Mouse (Mus musculus) lung, embryonic 15.5 days (tissue): ENCODE data around the gene Fpgs. TPM values are rescaled to one million over a fixed set of nuclear protein-coding genes. Genes with fewer than 3 reads are reported as not detected.

Source experiments
- ATAC-seq: fragments of 200-750 bp; cut with Nextera tagmentation; 2 replicates; pipeline ENCODE4 v1.8.0; 2017; ENCODE audit warnings: moderate number of reproducible peaks, borderline replicate concordance; ENCODE audit not compliant: low FRiP score, low TSS enrichment; ENCODE audit errors: extremely low read depth
- H3K27ac ChIP-seq: fragments of 300-500 bp; sonication (generic); 2 replicates; pipeline ENCODE4 v1.5.1; 2015; ENCODE audit warnings: moderate library complexity, mild to moderate bottlenecking, inconsistent platforms
- H3K27me3 ChIP-seq: fragments of 300-500 bp; sonication (generic); 2 replicates; pipeline ENCODE4 v1.6.1; 2015; ENCODE audit warnings: inconsistent platforms
- H3K36me3 ChIP-seq: fragments of 300-500 bp; sonication (generic); 2 replicates; pipeline ENCODE4 v1.6.1; 2015; ENCODE audit warnings: inconsistent platforms
- H3K4me1 ChIP-seq: fragments of 300-500 bp; sonication (generic); 2 replicates; pipeline ENCODE4 v1.6.1; 2015; ENCODE audit warnings: inconsistent platforms
- H3K4me2 ChIP-seq: fragments of 300-500 bp; sonication (generic); 2 replicates; pipeline ENCODE4 v1.6.1; 2015; ENCODE audit warnings: inconsistent platforms, mild to moderate bottlenecking, moderate library complexity
- H3K4me3 ChIP-seq: fragments of 300-500 bp; sonication (generic); 2 replicates; pipeline ENCODE4 v1.5.1; 2015; ENCODE audit warnings: mild to moderate bottlenecking, inconsistent platforms
- H3K9ac ChIP-seq: fragments of 300-500 bp; sonication (generic); 2 replicates; pipeline ENCODE4 v1.6.1; 2015; ENCODE audit warnings: inconsistent platforms
- H3K9me3 ChIP-seq: fragments of 300-500 bp; sonication (generic); 2 replicates; pipeline ENCODE4 v1.6.1; 2016; ENCODE audit warnings: inconsistent platforms
- WGBS: fragments of 180-500 bp; shearing (Covaris S2); methylation state at CpG from one replicate; pipeline ENCODE4 v1.1.7; 2015; 5-methylcytosine and 5-hydroxymethylcytosine counted together
- polyA plus RNA-seq: library from polyadenylated mRNA; unstranded; fragments of >200 nt; fragmentation: Nextera tagmentation; extraction: Ambion mirVana; gene quantifications from 2 replicates; pipeline ENCODE4 v1.2.1, GENCODE M21; 2015

The Fpgs gene
- polyA plus RNA-seq, 1 experiment from 2014 or later, result 28.6 TPM

DNA sequence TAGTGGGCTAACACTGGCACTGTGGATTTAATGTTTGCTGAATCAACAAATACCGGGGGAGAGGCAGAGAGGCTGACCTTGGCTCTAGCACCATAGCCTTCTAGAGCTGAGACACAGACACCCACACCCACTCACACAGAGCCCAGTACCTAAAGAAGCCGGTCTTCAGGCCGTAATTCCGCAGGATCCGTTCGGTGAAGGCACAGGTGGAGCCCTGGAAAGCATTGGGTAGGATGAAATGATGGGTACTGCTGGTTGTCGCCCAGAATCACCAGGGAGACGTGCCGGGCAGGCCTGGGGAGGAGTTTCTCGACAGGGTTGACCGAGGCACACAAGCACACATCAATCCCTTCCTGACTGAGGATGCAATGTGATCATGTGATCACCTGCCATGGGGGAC lies 12.9 kb downstream of the Fpgs start:
- Histone ChIP-seq H3K4me1 (peaks cover 31% of the 10 kb centered on the region), H3K27ac (no peak overlapping the region), H3K27me3 (no peaks in the 10 kb centered on the region), H3K36me3 (peaks cover 21% of the 10 kb centered on the region), H3K4me2 (no peak overlapping the region), H3K9ac (no peak overlapping the region), H3K4me3 (no peak overlapping the region), H3K9me3 (no peaks in the 10 kb centered on the region)
- 64% methylated on average over 11 of the region's 11 CpGs for WGBS
- no peak for ATAC-seq

GRCm38 (mm10) chr2:32689420-32689819 lies 14.5 kb downstream of the Fpgs start:
- Histone ChIP-seq H3K36me3 (peaks cover 38% of the 10 kb centered on the region), H3K4me1 (peaks cover 27% of the 10 kb centered on the region), H3K9me3 (no peaks in the 10 kb centered on the region), H3K9ac (no peak overlapping the region), H3K27me3 (no peaks in the 10 kb centered on the region), H3K4me2 (no peak overlapping the region), H3K4me3 (no peak overlapping the region), H3K27ac (no peak overlapping the region)
- 23% methylated on average over 5 of the region's 5 CpGs for WGBS
- ATAC-seq, result no peak

- H3K36me3 ChIP-seq, result peaks cover 49% of the 10 kb centered on the region
- 92% methylated on average over 8 of the region's 8 CpGs for WGBS
- peaks cover 17% of the 10 kb centered on the region for H3K4me1 ChIP-seq
Measured at GRCm38 (mm10) chr2:32687562-32687961, 16.4 kb downstream of the Fpgs start.

DNA sequence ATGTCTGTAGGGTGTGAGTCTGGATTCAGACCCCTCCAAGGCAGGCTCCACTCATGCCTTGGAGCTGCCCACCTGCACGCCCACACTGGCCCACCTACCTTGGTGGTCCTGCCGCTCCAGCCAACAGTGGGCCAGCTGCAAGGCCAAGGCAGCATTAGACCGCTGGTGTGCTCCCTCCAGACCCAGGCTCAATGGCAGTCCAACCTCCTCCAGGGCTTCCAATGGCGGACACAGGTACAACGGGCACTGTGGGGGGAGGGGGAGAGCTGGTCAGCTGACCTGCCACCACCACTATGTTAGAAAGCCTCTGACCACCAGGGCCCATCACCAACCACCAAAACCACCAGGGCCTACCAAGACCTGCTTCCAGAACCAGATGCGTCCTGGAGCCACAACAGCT lies 17.3 kb downstream of the Fpgs start:
- Histone ChIP-seq H3K27ac (no peak overlapping the region), H3K9me3 (no peaks in the 10 kb centered on the region), H3K4me3 (no peak overlapping the region), H3K36me3 (peaks cover 58% of the 10 kb centered on the region), H3K4me2 (no peak overlapping the region), H3K9ac (no peak overlapping the region), H3K27me3 (no peaks in the 10 kb centered on the region), H3K4me1 (0 out of 2 replicates have a peak, but pooled peaks cover 10% of the 10 kb centered on the region)
- ATAC-seq, result no peak
- WGBS, result 87% methylated on average over 6 of the region's 6 CpGs

More at GRCm38 (mm10) chr2:32687562-32687961, 16.4 kb downstream of the Fpgs start:
- Histone ChIP-seq H3K27ac (no peak overlapping the region), H3K9ac (no peak overlapping the region), H3K9me3 (no peaks in the 10 kb centered on the region), H3K4me2 (no peak overlapping the region), H3K27me3 (no peaks in the 10 kb centered on the region), H3K4me3 (no peak overlapping the region)
- ATAC-seq, result no peak

DNA sequence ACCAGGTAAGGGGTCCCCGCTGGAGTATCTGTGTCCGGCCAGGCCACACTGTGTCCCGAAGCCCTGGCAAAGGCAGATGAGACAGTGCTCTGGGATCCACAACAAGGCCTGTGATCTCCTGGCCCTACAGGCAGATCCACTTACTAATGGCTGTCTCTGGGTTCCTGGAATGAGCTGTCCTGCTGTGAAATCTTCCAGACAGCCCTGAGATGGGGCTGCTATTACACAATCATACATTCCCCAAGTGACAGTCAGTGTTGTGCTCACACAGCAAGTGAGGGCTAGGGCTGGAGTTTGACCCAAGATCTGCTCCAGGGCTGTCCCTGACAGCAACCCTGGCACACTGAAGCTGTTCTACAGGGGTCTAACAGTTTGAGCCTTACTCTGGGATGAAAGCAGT lies 18.1 kb downstream of the Fpgs start:
- no peak overlapping the region for H3K27ac ChIP-seq
- WGBS, result 89% methylated on average over 3 of the region's 3 CpGs
- peaks cover 63% of the 10 kb centered on the region for H3K36me3 ChIP-seq
- H3K4me1 ChIP-seq, result 0 out of 2 replicates have a peak, but pooled peaks cover 4% of the 10 kb centered on the region
- H3K27me3 ChIP-seq, result no peaks in the 10 kb centered on the region
- no peak overlapping the region for H3K9ac ChIP-seq
- H3K4me3 ChIP-seq, result no peak overlapping the region
- ATAC-seq, result no peak
- no peaks in the 10 kb centered on the region for H3K9me3 ChIP-seq
- H3K4me2 ChIP-seq, result no peak overlapping the region

- Histone ChIP-seq H3K4me3 (no peak overlapping the region), H3K9me3 (no peaks in the 10 kb centered on the region), H3K27me3 (no peaks in the 10 kb centered on the region), H3K27ac (no peak overlapping the region), H3K4me1 (no peaks in the 10 kb centered on the region), H3K9ac (no peak overlapping the region), H3K4me2 (no peak overlapping the region), H3K36me3 (peaks cover 65% of the 10 kb centered on the region)
- 83% methylated on average over 15 of the region's 15 CpGs for WGBS
- no peak for ATAC-seq
Measured at GRCm38 (mm10) chr2:32684681-32685428, 19.1 kb downstream of the Fpgs start.

- no peak for ATAC-seq
- no peak overlapping the region for H3K4me2 ChIP-seq
- peaks cover 66% of the 10 kb centered on the region for H3K36me3 ChIP-seq
- no peak overlapping the region for H3K9ac ChIP-seq
- H3K4me3 ChIP-seq, result no peak overlapping the region
- WGBS, result 90% methylated on average over 10 of the region's 10 CpGs
- H3K27ac ChIP-seq, result no peak overlapping the region
- H3K9me3 ChIP-seq, result no peaks in the 10 kb centered on the region
- no peaks in the 10 kb centered on the region for H3K27me3 ChIP-seq
- H3K4me1 ChIP-seq, result no peaks in the 10 kb centered on the region
Measured at GRCm38 (mm10) chr2:32683701-32684100, 20.2 kb downstream of the Fpgs start.

DNA sequence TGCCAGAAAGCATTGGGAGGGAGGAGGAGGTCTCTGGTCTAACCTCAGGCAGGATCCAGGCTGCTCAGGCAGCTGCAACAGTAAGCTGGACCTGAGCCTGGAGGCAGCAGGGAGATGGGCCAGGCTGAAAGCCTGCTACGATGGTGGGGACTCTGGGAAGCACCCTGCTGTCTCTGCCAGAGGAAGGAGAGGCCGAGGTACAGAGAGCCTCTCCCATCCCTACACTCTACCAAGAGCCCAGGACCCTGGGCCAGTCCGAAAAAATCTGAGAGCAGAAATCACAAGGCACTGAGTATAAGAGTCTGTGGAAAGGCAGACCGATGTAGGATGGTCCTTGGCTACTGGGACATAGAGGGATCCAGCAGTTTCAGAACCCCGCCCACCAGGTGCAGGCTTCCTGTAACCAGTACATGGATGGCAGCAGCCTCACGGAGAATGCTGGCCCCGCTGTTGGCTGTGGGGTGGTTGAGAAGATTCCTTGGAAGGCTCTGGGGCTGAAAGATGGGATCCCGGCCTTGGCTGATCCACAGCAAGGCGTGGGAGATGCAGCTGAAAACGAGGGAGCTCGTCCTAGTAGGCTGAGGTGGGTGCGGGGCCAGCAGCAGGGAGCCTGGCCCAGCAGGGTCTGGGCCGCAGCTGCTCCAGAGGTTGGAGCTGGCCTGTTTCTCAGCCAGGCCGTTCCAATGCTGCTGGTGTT lies 21.1 kb downstream of the Fpgs start:
- WGBS, result 75% methylated on average over 14 of the region's 14 CpGs
- Histone ChIP-seq H3K36me3 (peaks cover 70% of the 10 kb centered on the region), H3K27ac (no peak overlapping the region), H3K9me3 (no peaks in the 10 kb centered on the region), H3K27me3 (no peaks in the 10 kb centered on the region), H3K9ac (no peak overlapping the region), H3K4me1 (no peaks in the 10 kb centered on the region), H3K4me3 (no peak overlapping the region), H3K4me2 (no peak overlapping the region)
- ATAC-seq, result no peak

- H3K27ac ChIP-seq, result no peak overlapping the region
- H3K4me2 ChIP-seq, result no peak overlapping the region
- no peaks in the 10 kb centered on the region for H3K27me3 ChIP-seq
- 62% methylated on average over 6 of the region's 6 CpGs for WGBS
- H3K36me3 ChIP-seq, result peaks cover 65% of the 10 kb centered on the region
- no peak overlapping the region for H3K9ac ChIP-seq
- H3K4me3 ChIP-seq, result no peak overlapping the region
- H3K4me1 ChIP-seq, result no peaks in the 10 kb centered on the region
- ATAC-seq, result no peak; the same call in 1 of the 2 replicates
- no peaks in the 10 kb centered on the region for H3K9me3 ChIP-seq
Measured at GRCm38 (mm10) chr2:32681754-32682153, 22.2 kb downstream of the Fpgs start.

DNA sequence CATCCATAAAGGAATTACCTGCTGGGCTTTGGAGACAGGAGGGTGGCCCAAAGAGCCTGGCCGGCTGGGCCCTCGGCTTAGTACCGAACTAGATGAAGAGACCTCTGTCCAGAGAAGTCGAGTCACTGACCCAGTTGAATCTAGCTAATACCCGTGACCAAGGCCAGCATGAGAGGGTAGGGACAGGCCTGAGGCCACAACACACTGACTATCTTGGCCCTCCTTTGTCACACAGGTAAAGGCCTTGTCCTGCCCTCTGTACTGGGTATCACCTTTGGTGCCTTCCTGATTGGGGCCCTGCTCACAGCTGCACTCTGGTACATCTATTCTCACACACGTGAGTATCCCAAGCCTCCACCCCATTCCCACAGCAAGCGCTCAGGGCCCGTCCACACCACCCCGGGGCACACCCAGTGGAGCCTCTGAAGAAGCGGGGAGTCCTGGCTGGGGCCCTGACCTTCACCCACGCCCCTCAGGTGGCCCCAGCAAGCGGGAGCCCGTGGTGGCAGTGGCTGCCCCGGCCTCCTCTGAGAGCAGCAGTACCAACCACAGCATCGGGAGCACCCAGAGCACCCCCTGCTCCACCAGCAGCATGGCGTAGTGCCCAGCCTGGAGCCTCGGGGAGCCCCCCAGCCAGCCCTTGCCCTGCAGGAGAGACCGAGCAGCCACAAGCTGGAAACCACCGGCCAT lies 22.8 kb downstream of the Fpgs start:
- ATAC-seq, result no peak
- no peak overlapping the region for H3K4me2 ChIP-seq
- no peak overlapping the region for H3K27ac ChIP-seq
- no peaks in the 10 kb centered on the region for H3K4me1 ChIP-seq
- H3K36me3 ChIP-seq, result peaks cover 62% of the 10 kb centered on the region
- H3K9me3 ChIP-seq, result no peaks in the 10 kb centered on the region
- no peaks in the 10 kb centered on the region for H3K27me3 ChIP-seq
- H3K9ac ChIP-seq, result no peak overlapping the region
- WGBS, result 85% methylated on average over 19 of the region's 19 CpGs
- no peak overlapping the region for H3K4me3 ChIP-seq

DNA sequence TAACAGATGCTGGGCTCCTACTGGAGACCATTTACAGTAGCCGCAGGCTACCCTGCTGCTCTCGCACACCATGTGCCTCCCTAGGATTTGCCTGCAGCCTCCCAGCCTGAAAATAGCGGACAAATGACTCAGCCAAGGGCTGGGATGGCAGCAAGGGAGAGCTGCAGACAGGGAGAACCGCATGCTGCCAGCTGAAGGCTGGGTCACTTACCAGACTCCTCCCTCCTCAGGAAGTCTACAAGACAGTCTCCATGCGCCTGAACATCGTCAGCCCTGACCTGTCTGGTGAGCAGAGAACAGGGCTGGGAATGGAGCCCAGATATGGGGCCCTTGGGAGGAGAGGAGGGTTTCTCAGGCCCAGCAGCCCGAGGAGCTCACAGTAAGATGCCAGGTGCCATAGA lies 23.9 kb downstream of the Fpgs start:
- 33% methylated on average over 7 of the region's 7 CpGs for WGBS
- H3K27ac ChIP-seq, result peak overlapping the region; percentile 23; the same call in 1 of the 2 replicates
- no peaks in the 10 kb centered on the region for H3K9me3 ChIP-seq
- H3K27me3 ChIP-seq, result no peaks in the 10 kb centered on the region
- peaks cover 62% of the 10 kb centered on the region for H3K36me3 ChIP-seq
- H3K4me2 ChIP-seq, result no peak overlapping the region
- no peak overlapping the region for H3K4me3 ChIP-seq
- peak; percentile 19; the same call in 1 of the 2 replicates for ATAC-seq
- no peaks in the 10 kb centered on the region for H3K4me1 ChIP-seq
- no peak overlapping the region for H3K9ac ChIP-seq

- H3K4me1 ChIP-seq, result peaks cover 10% of the 10 kb centered on the region; the same call in 1 of the 2 replicates
- H3K4me3 ChIP-seq, result no peak overlapping the region
- no peak for ATAC-seq
- no peak overlapping the region for H3K4me2 ChIP-seq
- peaks cover 65% of the 10 kb centered on the region for H3K36me3 ChIP-seq
- no peak overlapping the region for H3K27ac ChIP-seq
- no peaks in the 10 kb centered on the region for H3K27me3 ChIP-seq
- no peak overlapping the region for H3K9ac ChIP-seq
- H3K9me3 ChIP-seq, result no peaks in the 10 kb centered on the region
- 74% methylated on average over 7 of the region's 7 CpGs for WGBS
Measured at GRCm38 (mm10) chr2:32677683-32678082, 26.3 kb downstream of the Fpgs start.
